Mouse (Mus musculus): Measurements from ENCODE around the gene Hivep3. TPM values are rescaled to one million over a fixed set of nuclear protein-coding genes. Genes with fewer than 3 reads are reported as not detected.

The Hivep3 gene
- polyA plus RNA-seq, 1 experiment from 2014 or later, result 8.6 TPM

GRCm38 (mm10) chr4:119717443-119717842 is 16.1 kb upstream of the Hivep3 start:
- Histone ChIP-seq H3K27ac (ENCODE audit: low read length) (no peak overlapping the region), H3K4me2 (replicated peaks; ENCODE audit: low read depth, low read length) (no peak overlapping the region), H3K9me3 (ENCODE audit: control insufficient read depth, low read depth, low read length) (no peaks in the 10 kb centered on the region), H3K4me1 (ENCODE audit: control insufficient read depth, insufficient read depth, low read length) (no peaks in the 10 kb centered on the region), H3K27me3 (ENCODE audit: control insufficient read depth, insufficient read depth, low read length) (no peaks in the 10 kb centered on the region), H3K9ac (replicated peaks; ENCODE audit: low read depth, low read length) (no peak overlapping the region), H3K36me3 (ENCODE audit: control insufficient read depth, insufficient read depth, low read length) (no peaks in the 10 kb centered on the region), H3K4me3 (ENCODE audit: low read depth, low read length) (no peak overlapping the region)
- ATAC-seq (ENCODE audit: insufficient number of reproducible peaks, insufficient read depth, low FRiP score, low read depth), result no peak
- 87% methylated on average over 11 of the region's 11 CpGs for WGBS

- no peak for ATAC-seq (ENCODE audit: insufficient number of reproducible peaks, insufficient read depth, low FRiP score, low read depth)
- no peak overlapping the region for H3K4me3 ChIP-seq (ENCODE audit: low read depth, low read length)
- no peaks in the 10 kb centered on the region for H3K36me3 ChIP-seq (ENCODE audit: control insufficient read depth, insufficient read depth, low read length)
- H3K27ac ChIP-seq (ENCODE audit: low read length), result no peak overlapping the region
- H3K4me2 ChIP-seq (replicated peaks; ENCODE audit: low read depth, low read length), result no peak overlapping the region
- WGBS, result 67% methylated on average over 3 of the region's 3 CpGs
- H3K9ac ChIP-seq (replicated peaks; ENCODE audit: low read depth, low read length), result no peak overlapping the region
- H3K4me1 ChIP-seq (ENCODE audit: control insufficient read depth, insufficient read depth, low read length), result no peaks in the 10 kb centered on the region
- no peaks in the 10 kb centered on the region for H3K9me3 ChIP-seq (ENCODE audit: control insufficient read depth, low read depth, low read length)
- no peaks in the 10 kb centered on the region for H3K27me3 ChIP-seq (ENCODE audit: control insufficient read depth, insufficient read depth, low read length)
Observed at GRCm38 (mm10) chr4:119721531-119721930, 12.1 kb upstream of the Hivep3 start.

DNA sequence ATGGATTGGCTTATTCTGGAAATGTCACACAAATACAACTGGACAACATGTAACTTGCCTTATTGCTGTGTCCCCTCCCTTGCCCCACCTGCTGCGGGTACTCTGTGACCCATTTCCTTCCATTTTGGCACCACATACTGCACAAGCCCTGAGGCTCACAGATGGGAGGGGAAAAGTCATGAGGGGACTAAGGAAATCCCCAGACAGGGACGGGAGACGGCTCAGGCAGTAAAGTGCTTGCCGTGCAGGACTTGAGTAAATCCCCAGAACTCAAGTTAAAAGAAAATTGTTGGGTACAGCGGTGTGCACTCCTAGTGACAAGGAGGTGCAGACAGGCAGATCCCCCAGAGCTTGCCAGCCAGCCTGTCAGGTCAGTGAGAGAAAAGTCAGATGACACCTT is 7.5 kb upstream of the Hivep3 start:
- no peak for ATAC-seq (ENCODE audit: insufficient number of reproducible peaks, insufficient read depth, low FRiP score, low read depth)

GRCm38 (mm10) chr4:119727871-119728270 is 5.7 kb upstream of the Hivep3 start:
- H3K27me3 ChIP-seq (ENCODE audit: control insufficient read depth, insufficient read depth, low read length), result no peaks in the 10 kb centered on the region
- H3K4me3 ChIP-seq (ENCODE audit: low read depth, low read length), result no peak overlapping the region
- 76% methylated on average over 2 of the region's 2 CpGs for WGBS
- ATAC-seq (ENCODE audit: insufficient number of reproducible peaks, insufficient read depth, low FRiP score, low read depth), result no peak
- H3K4me2 ChIP-seq (replicated peaks; ENCODE audit: low read depth, low read length), result no peak overlapping the region
- no peak overlapping the region for H3K9ac ChIP-seq (replicated peaks; ENCODE audit: low read depth, low read length)
- H3K36me3 ChIP-seq (ENCODE audit: control insufficient read depth, insufficient read depth, low read length), result no peaks in the 10 kb centered on the region
- H3K4me1 ChIP-seq (ENCODE audit: control insufficient read depth, insufficient read depth, low read length), result no peaks in the 10 kb centered on the region
- H3K27ac ChIP-seq (ENCODE audit: low read length), result no peak overlapping the region
- H3K9me3 ChIP-seq (ENCODE audit: control insufficient read depth, low read depth, low read length), result no peaks in the 10 kb centered on the region

More for the DNA sequence above, 7.5 kb upstream of the Hivep3 start:
- H3K4me3 ChIP-seq (ENCODE audit: low read depth, low read length), result no peak overlapping the region
- no peaks in the 10 kb centered on the region for H3K27me3 ChIP-seq (ENCODE audit: control insufficient read depth, insufficient read depth, low read length)
- no peaks in the 10 kb centered on the region for H3K36me3 ChIP-seq (ENCODE audit: control insufficient read depth, insufficient read depth, low read length)
- H3K9me3 ChIP-seq (ENCODE audit: control insufficient read depth, low read depth, low read length), result no peaks in the 10 kb centered on the region
- 52% methylated on average over 5 of the region's 5 CpGs for WGBS
- no peak overlapping the region for H3K9ac ChIP-seq (replicated peaks; ENCODE audit: low read depth, low read length)
- H3K4me1 ChIP-seq (ENCODE audit: control insufficient read depth, insufficient read depth, low read length), result no peaks in the 10 kb centered on the region
- H3K27ac ChIP-seq (ENCODE audit: low read length), result no peak overlapping the region
- no peak overlapping the region for H3K4me2 ChIP-seq (replicated peaks; ENCODE audit: low read depth, low read length)

GRCm38 (mm10) chr4:119733942-119734341 is 358 bp downstream of the Hivep3 start:
- H3K4me3 ChIP-seq (ENCODE audit: low read depth, low read length), result peak overlapping the region; percentile 70
- peak overlapping the region; percentile 38; the same call in 1 of the 2 replicates for H3K9ac ChIP-seq (replicated peaks; ENCODE audit: low read depth, low read length)
- peak overlapping the region; percentile 97 for H3K4me2 ChIP-seq (replicated peaks; ENCODE audit: low read depth, low read length)
- peak; percentile 42; the same call in 1 of the 2 replicates for ATAC-seq (ENCODE audit: insufficient number of reproducible peaks, insufficient read depth, low FRiP score, low read depth)
- H3K27me3 ChIP-seq (ENCODE audit: control insufficient read depth, insufficient read depth, low read length), result 0 out of 2 replicates have a peak, but pooled peaks cover 5% of the 10 kb centered on the region
- H3K27ac ChIP-seq (ENCODE audit: low read length), result no peak overlapping the region
- 0 out of 2 replicates have a peak, but pooled peaks cover 3% of the 10 kb centered on the region for H3K4me1 ChIP-seq (ENCODE audit: control insufficient read depth, insufficient read depth, low read length)
- no peaks in the 10 kb centered on the region for H3K9me3 ChIP-seq (ENCODE audit: control insufficient read depth, low read depth, low read length)
- no peaks in the 10 kb centered on the region for H3K36me3 ChIP-seq (ENCODE audit: control insufficient read depth, insufficient read depth, low read length)
- under 1% methylated on average over 39 of the region's 44 CpGs for WGBS

DNA sequence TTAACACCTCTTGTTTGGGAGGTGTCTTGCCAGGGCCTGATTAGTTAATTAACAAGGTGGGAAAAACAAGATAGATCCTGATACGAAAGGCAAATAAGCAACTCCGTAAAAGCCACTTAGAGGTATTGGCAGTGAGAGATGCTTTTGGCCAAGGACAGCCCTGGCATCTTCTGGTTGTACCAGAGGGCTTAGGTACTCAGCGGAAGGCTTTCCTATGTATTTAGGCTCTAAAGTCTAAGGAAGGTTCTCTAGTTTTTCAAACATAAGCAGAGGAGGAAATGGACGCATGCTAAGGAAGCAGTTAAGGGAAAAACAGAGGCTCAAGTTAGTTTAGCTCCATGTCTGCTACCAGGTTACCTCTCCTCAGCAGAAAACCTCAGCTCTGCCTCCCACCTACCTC is 768 bp downstream of the Hivep3 start:
- Histone ChIP-seq H3K27me3 (ENCODE audit: control insufficient read depth, insufficient read depth, low read length) (0 out of 2 replicates have a peak, but pooled peaks cover 5% of the 10 kb centered on the region), H3K4me2 (replicated peaks; ENCODE audit: low read depth, low read length) (peak overlapping the region; percentile 97), H3K9ac (replicated peaks; ENCODE audit: low read depth, low read length) (peak overlapping the region; percentile 38; the same call in 1 of the 2 replicates), H3K9me3 (ENCODE audit: control insufficient read depth, low read depth, low read length) (no peaks in the 10 kb centered on the region), H3K4me3 (ENCODE audit: low read depth, low read length) (peak overlapping the region; percentile 70), H3K36me3 (ENCODE audit: control insufficient read depth, insufficient read depth, low read length) (no peaks in the 10 kb centered on the region), H3K27ac (ENCODE audit: low read length) (no peak overlapping the region), H3K4me1 (ENCODE audit: control insufficient read depth, insufficient read depth, low read length) (0 out of 2 replicates have a peak, but pooled peaks cover 3% of the 10 kb centered on the region)
- no peak for ATAC-seq (ENCODE audit: insufficient number of reproducible peaks, insufficient read depth, low FRiP score, low read depth)
- WGBS, result 21% methylated on average over 4 of the region's 4 CpGs

DNA sequence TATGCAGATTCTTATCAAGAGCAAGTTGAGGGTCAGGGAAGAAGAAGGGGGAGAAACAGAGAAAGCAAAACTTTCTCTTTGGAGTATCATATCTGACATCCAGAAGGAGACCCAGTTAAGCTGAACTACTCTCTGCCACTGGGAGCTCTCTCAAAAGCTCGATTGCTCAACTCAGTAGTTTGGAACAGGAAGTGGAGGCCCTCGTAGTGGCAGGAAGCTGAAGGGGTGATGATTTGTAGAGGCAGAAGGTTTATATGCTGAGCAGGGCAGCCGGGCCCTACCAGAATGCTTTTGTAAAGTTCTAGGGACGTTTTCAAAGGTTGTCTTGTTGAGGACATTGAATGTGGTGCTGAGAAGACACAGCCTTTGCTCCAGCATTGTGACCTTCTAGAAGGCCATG is 5.1 kb downstream of the Hivep3 start:
- Histone ChIP-seq H3K27me3 (ENCODE audit: control insufficient read depth, insufficient read depth, low read length) (0 out of 2 replicates have a peak, but pooled peaks cover 5% of the 10 kb centered on the region), H3K36me3 (ENCODE audit: control insufficient read depth, insufficient read depth, low read length) (no peaks in the 10 kb centered on the region), H3K27ac (ENCODE audit: low read length) (no peak overlapping the region), H3K4me3 (ENCODE audit: low read depth, low read length) (no peak overlapping the region), H3K9me3 (ENCODE audit: control insufficient read depth, low read depth, low read length) (no peaks in the 10 kb centered on the region), H3K4me1 (ENCODE audit: control insufficient read depth, insufficient read depth, low read length) (no peaks in the 10 kb centered on the region), H3K4me2 (replicated peaks; ENCODE audit: low read depth, low read length) (no peak overlapping the region), H3K9ac (replicated peaks; ENCODE audit: low read depth, low read length) (no peak overlapping the region)
- no peak for ATAC-seq (ENCODE audit: insufficient number of reproducible peaks, insufficient read depth, low FRiP score, low read depth)
- WGBS, result 24% methylated on average over 4 of the region's 4 CpGs

GRCm38 (mm10) chr4:119739301-119740062 is 5.9 kb downstream of the Hivep3 start:
- no peak overlapping the region for H3K4me2 ChIP-seq (replicated peaks; ENCODE audit: low read depth, low read length)
- no peaks in the 10 kb centered on the region for H3K4me1 ChIP-seq (ENCODE audit: control insufficient read depth, insufficient read depth, low read length)
- no peak overlapping the region for H3K9ac ChIP-seq (replicated peaks; ENCODE audit: low read depth, low read length)
- no peaks in the 10 kb centered on the region for H3K9me3 ChIP-seq (ENCODE audit: control insufficient read depth, low read depth, low read length)
- H3K27me3 ChIP-seq (ENCODE audit: control insufficient read depth, insufficient read depth, low read length), result 0 out of 2 replicates have a peak, but pooled peaks cover 3% of the 10 kb centered on the region
- no peak overlapping the region for H3K27ac ChIP-seq (ENCODE audit: low read length)
- WGBS, result 48% methylated on average over 9 of the region's 9 CpGs
- no peak overlapping the region for H3K4me3 ChIP-seq (ENCODE audit: low read depth, low read length)
- no peaks in the 10 kb centered on the region for H3K36me3 ChIP-seq (ENCODE audit: control insufficient read depth, insufficient read depth, low read length)
- ATAC-seq (ENCODE audit: insufficient number of reproducible peaks, insufficient read depth, low FRiP score, low read depth), result no peak

Measured in stomach, embryonic 14.5 days (tissue).